Mouse (Mus musculus) liver, embryonic 14.5 days (tissue): ENCODE measurements around the gene Caly.

ENCODE experiments used
- CTCF ChIP-seq: IDR thresholded peaks from 2 replicates; pipeline ENCODE4 v1.5.1; 2016; ENCODE audit warnings: antibody characterized with exemption, low read depth, control low read depth
- EP300 ChIP-seq: IDR thresholded peaks from 2 replicates; pipeline ENCODE4 v1.6.1; 2016; ENCODE audit warnings: antibody characterized with exemption, low read depth

GRCm38 (mm10) chr7:140032366-140032765, 50.0 kb downstream of the Caly start:
- TF ChIP-seq EP300 (no peak), CTCF (no peak)
